Mouse (Mus musculus) limb, embryonic 12.5 days (tissue): ENCODE measurements around the gene Tceal7. TPM values are rescaled to one million over a fixed set of nuclear protein-coding genes. Genes with fewer than 3 reads are reported as not detected.

Source experiments
- ATAC-seq: fragments of 200-750 bp; cut with Nextera tagmentation; 2 replicates; pipeline ENCODE4 v1.8.0; 2017; ENCODE audit warnings: low read depth, moderate TSS enrichment; ENCODE audit not compliant: insufficient number of reproducible peaks, insufficient read depth, low FRiP score, low TSS enrichment
- H3K27ac ChIP-seq: fragments of 300-500 bp; sonication (generic); 2 replicates; pipeline ENCODE4 v1.5.1; 2016; ENCODE audit warnings: mild to moderate bottlenecking, moderate library complexity
- H3K27me3 ChIP-seq: fragments of 300-500 bp; sonication (generic); 2 replicates; pipeline ENCODE4 v1.6.1; 2016; ENCODE audit warnings: mild to moderate bottlenecking, moderate library complexity
- H3K36me3 ChIP-seq: fragments of 300-500 bp; sonication (generic); 2 replicates; pipeline ENCODE4 v1.6.1; 2016; ENCODE audit warnings: mild to moderate bottlenecking, moderate library complexity
- H3K4me1 ChIP-seq: fragments of 300-500 bp; sonication (generic); replicated peaks from 2 replicates; pipeline ENCODE4 v1.6.1; 2016
- H3K4me2 ChIP-seq: fragments of 300-500 bp; sonication (generic); 2 replicates; pipeline ENCODE4 v1.6.1; 2016; ENCODE audit warnings: mild to moderate bottlenecking, moderate library complexity
- H3K4me3 ChIP-seq: fragments of 300-500 bp; sonication (generic); replicated peaks from 2 replicates; pipeline ENCODE4 v1.5.1; 2016; ENCODE audit warnings: mild to moderate bottlenecking
- H3K9ac ChIP-seq: fragments of 300-500 bp; sonication (generic); replicated peaks from 2 replicates; pipeline ENCODE4 v1.6.1; 2016; ENCODE audit warnings: mild to moderate bottlenecking, moderate library complexity
- H3K9me3 ChIP-seq: fragments of 300-500 bp; sonication (generic); 2 replicates; pipeline ENCODE4 v1.6.1; 2016; ENCODE audit warnings: mild to moderate bottlenecking, moderate library complexity
- WGBS: fragments of 180-500 bp; shearing (Covaris S2); methylation state at CpG from one replicate; pipeline ENCODE4 v1.1.7; 2016; 5-methylcytosine and 5-hydroxymethylcytosine counted together
- polyA plus RNA-seq: library from polyadenylated mRNA; unstranded; fragments of >200 nt; fragmentation: Nextera tagmentation; extraction: Ambion mirVana; gene quantifications from 2 replicates; pipeline ENCODE4 v1.2.1, GENCODE M21; 2016

The Tceal7 gene
- polyA plus RNA-seq, 1 experiment from 2014 or later: 10.1 TPM

DNA sequence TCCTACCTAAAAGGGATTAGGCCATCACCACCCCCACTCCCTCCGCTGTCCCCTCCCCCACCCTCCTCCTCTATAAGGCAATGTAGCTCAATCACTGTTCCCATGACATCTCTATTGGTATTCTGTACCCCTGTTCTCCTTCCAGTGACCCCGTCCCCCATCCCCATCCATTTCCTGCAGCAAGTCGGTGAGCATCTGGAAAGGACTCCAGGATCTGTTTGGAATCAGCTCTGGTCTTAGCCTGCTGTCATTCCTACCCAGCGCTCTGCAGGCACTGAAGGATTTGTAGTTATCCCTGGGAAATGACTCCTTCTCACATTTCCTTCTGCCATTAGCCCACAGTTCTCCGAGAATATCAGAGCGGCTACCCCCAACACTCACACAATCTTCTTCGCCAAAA lies 11.3 kb upstream of the Tceal7 start:
- Histone ChIP-seq H3K27ac (no peak overlapping the region), H3K36me3 (no peaks in the 10 kb centered on the region), H3K4me3 (peak overlapping the region; percentile 43), H3K9me3 (no peaks in the 10 kb centered on the region), H3K27me3 (peaks cover 28% of the 10 kb centered on the region; the same call in 1 of the 2 replicates), H3K4me1 (peaks cover 5% of the 10 kb centered on the region; the same call in 1 of the 2 replicates), H3K9ac (peak overlapping the region; percentile 27), H3K4me2 (peak overlapping the region; percentile 59)
- ATAC-seq: peak; percentile 37; the same call in 1 of the 2 replicates
- WGBS: 27% methylated on average over 7 of the region's 7 CpGs

DNA sequence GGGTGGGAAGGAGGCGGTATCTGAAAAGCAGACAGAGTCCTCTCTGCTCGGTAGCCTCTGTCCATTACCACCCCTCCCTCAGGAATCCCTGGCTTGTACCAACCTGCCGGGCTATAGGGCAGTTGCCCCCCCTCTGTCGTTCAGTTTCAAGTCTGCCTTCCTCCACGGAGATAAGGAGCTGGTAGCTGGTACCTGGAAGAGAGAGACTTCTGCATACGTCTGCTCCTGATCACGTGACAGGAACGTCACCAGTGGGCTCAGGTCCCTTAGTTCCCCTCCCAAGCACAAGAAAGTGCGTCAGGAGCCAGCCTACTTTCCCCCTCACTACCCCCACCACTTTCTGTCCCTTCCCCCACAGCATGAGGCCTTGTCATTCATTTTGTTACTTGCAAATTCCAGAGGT lies 10.9 kb upstream of the Tceal7 start, which contains the start of gene Tceal5:
Tceal5 (minus strand) TSS at position 213 of the 403 bp plus-strand sequence.
- Histone ChIP-seq H3K9me3 (no peaks in the 10 kb centered on the region), H3K27ac (no peak within 1 kb of the TSS), H3K9ac (peak within 1 kb of the TSS; percentile 27), H3K4me2 (peak within 1 kb of the TSS; percentile 59), H3K4me3 (peak within 1 kb of the TSS; percentile 43), H3K36me3 (no peaks in the 10 kb centered on the region), H3K4me1 (peaks cover 5% of the 10 kb centered on the region; the same call in 1 of the 2 replicates), H3K27me3 (peaks cover 28% of the 10 kb centered on the region; the same call in 1 of the 2 replicates)
- ATAC-seq: peak; percentile 85
- WGBS: 15% methylated on average over 9 of the region's 9 CpGs

DNA sequence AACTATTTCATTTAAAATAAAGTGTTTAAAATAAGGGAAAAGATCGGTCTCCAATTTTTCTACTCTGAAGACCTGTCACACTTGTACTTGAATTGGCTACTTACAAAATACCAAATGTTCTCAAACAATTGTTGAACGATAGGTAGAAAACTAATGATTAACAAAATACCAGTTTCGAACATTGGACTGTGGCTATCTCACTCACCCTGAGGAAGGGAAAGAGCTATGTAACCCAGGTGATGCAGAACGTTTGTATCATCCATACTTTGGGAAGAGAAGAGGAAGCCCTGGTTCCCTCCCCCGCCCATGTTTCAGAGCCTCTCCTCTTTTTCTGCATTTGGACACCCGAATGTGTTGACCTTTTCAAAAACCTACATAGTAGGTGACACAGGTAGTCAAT lies 10.2 kb upstream of the Tceal7 start:
- H3K4me3 ChIP-seq: no peak overlapping the region
- no peaks in the 10 kb centered on the region for H3K9me3 ChIP-seq
- no peak overlapping the region for H3K27ac ChIP-seq
- WGBS: 79% methylated on average over 6 of the region's 6 CpGs
- no peak overlapping the region for H3K4me2 ChIP-seq
- ATAC-seq: no peak
- H3K36me3 ChIP-seq: no peaks in the 10 kb centered on the region
- peaks cover 5% of the 10 kb centered on the region; the same call in 1 of the 2 replicates for H3K4me1 ChIP-seq
- H3K9ac ChIP-seq: no peak overlapping the region
- peaks cover 28% of the 10 kb centered on the region; the same call in 1 of the 2 replicates for H3K27me3 ChIP-seq

DNA sequence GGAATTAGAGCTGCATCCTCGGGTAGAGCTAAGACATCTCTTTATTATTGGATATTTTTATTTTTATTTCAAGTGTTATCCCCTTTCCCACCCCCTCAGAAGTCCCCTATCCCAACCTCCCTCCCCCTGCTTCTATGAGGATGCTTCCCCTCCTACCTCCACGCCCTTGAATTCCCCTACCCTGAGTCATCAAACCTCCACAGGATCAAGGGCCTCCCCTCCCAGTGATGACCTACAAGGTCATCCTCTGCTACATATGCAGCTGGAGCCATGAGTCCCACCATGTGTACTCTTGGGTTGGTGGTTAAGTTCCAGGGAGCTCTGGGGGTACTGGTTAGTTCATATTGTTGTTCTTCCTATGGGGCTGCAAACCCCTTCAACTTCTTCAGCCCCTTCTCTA lies 1.2 kb upstream of the Tceal7 start:
- no peak overlapping the region for H3K27ac ChIP-seq
- no peaks in the 10 kb centered on the region; the same call in 1 of the 2 replicates for H3K27me3 ChIP-seq
- H3K9ac ChIP-seq: no peak overlapping the region
- WGBS: 64% methylated on average over 2 of the region's 2 CpGs
- no peak for ATAC-seq
- H3K36me3 ChIP-seq: no peaks in the 10 kb centered on the region
- H3K4me3 ChIP-seq: no peak overlapping the region
- no peak overlapping the region for H3K4me2 ChIP-seq
- H3K4me1 ChIP-seq: no peaks in the 10 kb centered on the region
- H3K9me3 ChIP-seq: no peaks in the 10 kb centered on the region

DNA sequence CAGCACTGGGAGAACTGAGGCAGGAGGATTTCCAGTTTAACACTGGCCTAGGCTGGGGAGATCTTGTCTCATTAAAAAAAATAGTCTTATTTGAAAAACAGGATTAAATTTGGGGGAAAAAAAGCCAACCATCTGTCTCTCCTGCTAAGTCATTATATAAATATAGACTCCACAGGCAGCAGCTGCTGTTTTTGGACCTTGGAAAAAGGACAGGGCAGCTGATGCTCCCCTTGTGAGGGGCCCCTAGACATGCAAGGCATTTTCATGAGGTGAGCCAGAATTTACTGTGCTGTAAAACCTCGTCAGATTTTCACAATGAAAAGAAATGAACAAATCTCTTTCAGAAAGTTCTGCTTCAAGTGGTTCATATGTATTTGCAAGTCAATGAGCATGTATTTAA lies 1.7 kb downstream of the Tceal7 start:
- no peak for ATAC-seq
- no peaks in the 10 kb centered on the region for H3K4me1 ChIP-seq
- H3K4me2 ChIP-seq: no peak overlapping the region
- H3K36me3 ChIP-seq: no peaks in the 10 kb centered on the region
- 39% methylated on average over 1 of the region's 1 CpGs for WGBS
- no peaks in the 10 kb centered on the region; the same call in 1 of the 2 replicates for H3K27me3 ChIP-seq
- H3K9me3 ChIP-seq: no peaks in the 10 kb centered on the region
- H3K9ac ChIP-seq: no peak overlapping the region
- H3K4me3 ChIP-seq: no peak overlapping the region
- no peak overlapping the region for H3K27ac ChIP-seq

DNA sequence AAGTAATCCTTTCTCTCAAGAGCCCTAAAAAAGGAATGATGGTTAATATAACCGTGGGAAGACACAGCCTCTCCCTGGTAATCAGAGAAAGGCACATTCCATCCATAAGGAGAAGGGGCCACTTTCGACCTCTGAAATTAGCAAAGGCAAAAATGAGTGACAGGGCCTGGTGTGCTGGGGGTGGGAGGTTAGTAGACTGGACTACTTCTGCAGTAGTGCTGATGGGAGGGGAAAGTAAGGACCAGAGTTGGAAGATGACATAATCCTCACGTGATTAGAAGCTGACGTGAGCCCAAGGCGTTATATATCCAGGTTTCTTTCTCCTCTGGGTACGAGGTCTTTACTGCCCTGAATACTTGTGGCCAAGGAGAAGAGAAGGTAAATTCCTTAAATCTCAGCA lies 9.1 kb downstream of the Tceal7 start:
- ATAC-seq: no peak
- no peaks in the 10 kb centered on the region for H3K36me3 ChIP-seq
- no peaks in the 10 kb centered on the region for H3K4me1 ChIP-seq
- WGBS: 67% methylated on average over 6 of the region's 6 CpGs
- no peak overlapping the region for H3K9ac ChIP-seq
- no peak overlapping the region for H3K4me3 ChIP-seq
- no peak overlapping the region for H3K27ac ChIP-seq
- no peak overlapping the region for H3K4me2 ChIP-seq
- H3K9me3 ChIP-seq: no peaks in the 10 kb centered on the region
- H3K27me3 ChIP-seq: peaks cover 3% of the 10 kb centered on the region

DNA sequence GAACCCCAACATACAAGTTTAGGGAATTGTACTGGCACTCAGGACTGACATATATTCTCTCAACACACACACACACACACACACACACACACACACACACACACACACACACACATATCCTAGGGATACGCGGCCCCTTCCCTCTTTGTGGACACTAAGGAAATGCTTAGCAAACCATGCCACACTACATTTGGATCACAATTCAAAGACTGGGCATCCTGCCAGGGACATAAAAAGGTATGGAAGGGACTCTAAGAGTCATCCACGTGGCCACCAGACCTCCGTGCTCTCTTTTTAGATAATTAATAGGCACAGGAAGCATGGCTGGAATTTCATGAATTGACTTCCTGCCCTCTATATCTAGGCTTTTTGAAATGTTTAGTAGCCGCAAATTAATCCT lies 13.2 kb downstream of the Tceal7 start:
- no peaks in the 10 kb centered on the region for H3K36me3 ChIP-seq
- WGBS: 54% methylated on average over 5 of the region's 5 CpGs
- H3K9me3 ChIP-seq: no peaks in the 10 kb centered on the region
- H3K27me3 ChIP-seq: peaks cover 3% of the 10 kb centered on the region; the same call in 1 of the 2 replicates
- H3K4me1 ChIP-seq: no peaks in the 10 kb centered on the region
- no peak overlapping the region for H3K9ac ChIP-seq
- ATAC-seq: no peak
- H3K4me2 ChIP-seq: no peak overlapping the region
- H3K27ac ChIP-seq: no peak overlapping the region
- no peak overlapping the region for H3K4me3 ChIP-seq

DNA sequence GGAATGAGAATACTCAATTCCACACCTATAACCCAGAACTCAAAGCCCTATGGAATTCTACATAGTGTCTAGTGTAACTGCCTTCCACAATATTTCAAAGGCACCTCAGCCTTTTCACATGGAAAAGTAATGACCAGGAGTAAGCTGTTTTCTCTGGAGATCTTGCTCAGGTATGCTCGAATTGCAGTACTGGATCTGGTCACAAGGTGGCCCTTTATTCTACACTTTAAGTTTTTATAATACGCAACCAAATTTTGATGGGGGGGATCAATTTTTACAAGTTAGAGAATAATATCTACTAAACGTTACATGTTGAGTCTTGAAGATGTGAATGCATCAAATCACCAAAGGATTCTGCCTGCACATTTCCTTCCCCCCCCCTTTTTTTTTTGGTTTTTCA lies 23.5 kb downstream of the Tceal7 start:
- Histone ChIP-seq H3K4me2 (no peak overlapping the region), H3K9ac (no peak overlapping the region)
- 53% methylated on average over 3 of the region's 3 CpGs for WGBS

DNA sequence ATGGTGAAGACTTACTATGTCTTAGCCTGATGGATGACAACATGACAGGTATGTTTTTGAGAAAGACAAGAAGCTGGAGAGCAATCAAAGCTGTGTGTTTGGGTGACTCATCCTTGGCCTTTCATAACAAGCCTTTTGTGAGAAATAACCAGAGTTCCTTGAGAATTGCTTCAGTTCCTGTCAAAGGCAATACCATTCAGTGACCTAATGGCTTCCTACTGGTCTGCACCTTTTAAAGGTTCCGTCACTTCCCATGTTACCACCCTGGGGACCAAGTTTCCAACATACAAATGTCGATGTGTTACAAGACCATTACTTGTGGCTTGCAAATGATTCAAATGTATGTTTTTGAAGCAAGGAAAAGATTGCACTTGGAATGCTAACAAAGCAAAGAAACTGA lies 28.6 kb downstream of the Tceal7 start:
- no peaks in the 10 kb centered on the region for H3K9me3 ChIP-seq
- WGBS: 91% methylated on average over 2 of the region's 2 CpGs
- no peak overlapping the region for H3K9ac ChIP-seq
- H3K4me3 ChIP-seq: no peak overlapping the region
- H3K36me3 ChIP-seq: peaks cover 6% of the 10 kb centered on the region; the same call in 1 of the 2 replicates
- no peak for ATAC-seq
- H3K4me1 ChIP-seq: no peaks in the 10 kb centered on the region
- peaks cover 6% of the 10 kb centered on the region; the same call in 1 of the 2 replicates for H3K27me3 ChIP-seq
- H3K27ac ChIP-seq: no peak overlapping the region
- peak overlapping the region; percentile 44; the same call in 1 of the 2 replicates for H3K4me2 ChIP-seq

More for the DNA sequence above, 23.5 kb downstream of the Tceal7 start:
- Histone ChIP-seq H3K9me3 (no peaks in the 10 kb centered on the region), H3K4me1 (no peaks in the 10 kb centered on the region), H3K36me3 (no peaks in the 10 kb centered on the region), H3K27ac (no peak overlapping the region), H3K4me3 (no peak overlapping the region), H3K27me3 (no peaks in the 10 kb centered on the region)
- ATAC-seq: no peak

DNA sequence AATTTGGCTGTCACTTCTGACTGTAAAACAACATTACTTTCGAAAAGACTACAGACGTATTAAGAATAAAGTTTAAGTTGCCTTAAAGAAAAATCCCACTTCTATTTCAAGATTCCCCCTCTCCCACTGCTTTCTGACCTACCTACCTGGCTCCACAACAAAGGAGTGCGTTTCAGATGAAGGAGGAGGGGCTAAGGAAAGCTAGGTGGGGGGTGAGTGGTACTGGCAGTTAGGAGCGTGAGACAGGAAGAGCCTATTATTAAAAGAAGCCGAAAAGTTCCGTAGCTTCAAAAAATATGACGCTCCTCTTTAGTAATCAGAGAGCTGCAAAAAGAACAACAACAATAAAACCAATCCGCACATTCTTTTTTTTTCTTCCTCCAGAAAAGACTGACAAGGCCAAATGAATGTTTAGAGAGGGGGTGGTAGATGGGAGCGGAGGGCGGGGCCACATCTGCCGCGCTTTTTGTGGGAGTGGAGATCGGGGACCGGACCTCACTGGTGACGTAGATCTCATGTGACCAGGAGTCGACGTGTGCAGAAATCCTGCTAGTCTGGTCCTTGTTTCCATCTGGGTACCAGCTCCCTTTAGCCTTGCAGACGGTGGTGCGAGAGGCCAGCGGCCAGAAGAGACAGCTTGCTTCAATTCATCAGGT lies 30.1 kb downstream of the Tceal7 start, which contains the start of gene Tceal9:
Tceal9 (plus strand) TSS at position 506 of the 656 bp plus-strand sequence.
- H3K36me3 ChIP-seq: peaks cover 6% of the 10 kb centered on the region; the same call in 1 of the 2 replicates
- H3K27me3 ChIP-seq: peaks cover 6% of the 10 kb centered on the region; the same call in 1 of the 2 replicates
- H3K4me3 ChIP-seq: peak within 1 kb of the TSS; percentile 57
- H3K4me1 ChIP-seq: no peaks in the 10 kb centered on the region
- peak; percentile 89 for ATAC-seq
- no peaks in the 10 kb centered on the region for H3K9me3 ChIP-seq
- H3K9ac ChIP-seq: peak within 1 kb of the TSS; percentile 71
- H3K4me2 ChIP-seq: peak within 1 kb of the TSS; percentile 56
- WGBS: 28% methylated on average over 20 of the region's 20 CpGs
- H3K27ac ChIP-seq: peak within 1 kb of the TSS; percentile 83

DNA sequence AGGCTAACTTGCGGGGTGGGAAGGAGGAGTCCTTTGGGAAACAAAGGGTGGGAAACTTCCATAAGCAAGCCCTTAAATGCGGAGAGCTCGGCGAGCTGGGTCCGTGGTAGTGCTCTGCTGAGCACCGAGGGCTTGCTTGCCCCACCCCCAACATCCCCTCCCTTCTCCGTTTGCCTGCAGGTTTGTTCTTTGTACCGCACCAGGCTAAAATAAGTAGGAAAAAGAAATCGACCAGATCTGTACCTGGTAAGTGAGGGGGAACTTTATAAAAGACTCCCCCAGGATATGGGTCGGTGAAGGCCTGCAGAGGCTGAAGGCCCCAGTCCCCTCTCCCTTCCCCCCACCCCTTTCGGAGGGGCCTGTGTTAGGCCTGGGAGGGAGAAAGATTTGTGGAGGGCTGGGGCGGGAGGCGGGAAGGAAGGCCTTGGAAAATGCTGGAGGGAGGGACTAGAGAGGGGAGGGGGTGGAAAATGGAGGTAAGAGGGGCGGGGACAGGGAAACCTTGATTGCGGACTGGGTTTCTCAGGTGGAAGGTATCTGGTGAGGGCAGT lies 31.0 kb downstream of the Tceal7 start:
- no peaks in the 10 kb centered on the region for H3K9me3 ChIP-seq
- peak overlapping the region; percentile 83 for H3K27ac ChIP-seq
- peak; percentile 82 for ATAC-seq
- H3K36me3 ChIP-seq: peaks cover 6% of the 10 kb centered on the region; the same call in 1 of the 2 replicates
- no peaks in the 10 kb centered on the region for H3K4me1 ChIP-seq
- peak overlapping the region; percentile 56 for H3K4me2 ChIP-seq
- 15% methylated on average over 15 of the region's 15 CpGs for WGBS
- H3K9ac ChIP-seq: peak overlapping the region; percentile 71
- peak overlapping the region; percentile 57 for H3K4me3 ChIP-seq
- peaks cover 6% of the 10 kb centered on the region; the same call in 1 of the 2 replicates for H3K27me3 ChIP-seq
